Mouse (Mus musculus): ENCODE results near the gene Plch2. TPM values are rescaled to one million over a fixed set of nuclear protein-coding genes. Genes with fewer than 3 reads are reported as not detected.
"Not testable (repeated sequence)": the region's sequence is repeated elsewhere in the genome, so short reads cannot be mapped to it uniquely, and the experiment has no call there.

The Plch2 gene
- polyA plus RNA-seq, 1 experiment from 2014 or later = 0.30 TPM

- H3K27ac ChIP-seq (ENCODE audit: low read depth, low read length) = no peak overlapping the region
- no peaks in the 10 kb centered on the region for H3K27me3 ChIP-seq (ENCODE audit: control insufficient read depth, insufficient read depth, low read length)
- H3K9me3 ChIP-seq (replicated peaks; ENCODE audit: control insufficient read depth, low read length) = no peaks in the 10 kb centered on the region
- H3K9ac ChIP-seq (ENCODE audit: low read depth, low read length) = no peak overlapping the region
- 93% methylated on average over 6 of the region's 6 CpGs for WGBS (ENCODE audit: insufficient replicate concordance)
- H3K4me2 ChIP-seq = no peak overlapping the region
- no peak overlapping the region for H3K4me3 ChIP-seq (ENCODE audit: low read depth, low read length)
- peaks cover 36% of the 10 kb centered on the region for H3K36me3 ChIP-seq (ENCODE audit: control insufficient read depth, insufficient read depth, low read length)
- H3K4me1 ChIP-seq (ENCODE audit: control insufficient read depth, insufficient read depth, low read length) = peaks cover 9% of the 10 kb centered on the region; the same call in 1 of the 2 replicates
- no peak for ATAC-seq (replicated peaks; ENCODE audit: insufficient number of reproducible peaks, low FRiP score, low TSS enrichment)
These were observed 23.1 kb upstream of the Plch2 start for GRCm38 (mm10) chr4:155079666-155080065.

GRCm38 (mm10) chr4:155078808-155079207, 22.2 kb upstream of the Plch2 start:
- not testable (repeated sequence) for H3K27ac ChIP-seq (ENCODE audit: low read depth, low read length); H3K9me3 ChIP-seq (replicated peaks; ENCODE audit: control insufficient read depth, low read length); H3K4me1 ChIP-seq (ENCODE audit: control insufficient read depth, insufficient read depth, low read length); H3K9ac ChIP-seq (ENCODE audit: low read depth, low read length); ATAC-seq (replicated peaks; ENCODE audit: insufficient number of reproducible peaks, low FRiP score, low TSS enrichment); H3K27me3 ChIP-seq (ENCODE audit: control insufficient read depth, insufficient read depth, low read length); H3K4me3 ChIP-seq (ENCODE audit: low read depth, low read length); H3K4me2 ChIP-seq
- peaks cover 39% of the 10 kb centered on the region for H3K36me3 ChIP-seq (ENCODE audit: control insufficient read depth, insufficient read depth, low read length)
- WGBS (ENCODE audit: insufficient replicate concordance) = 82% methylated on average over 10 of the region's 10 CpGs

GRCm38 (mm10) chr4:155076677-155077076, 20.1 kb upstream of the Plch2 start:
- Histone ChIP-seq H3K4me2 (no peak overlapping the region), H3K9me3 (replicated peaks; ENCODE audit: control insufficient read depth, low read length) (no peaks in the 10 kb centered on the region), H3K27me3 (ENCODE audit: control insufficient read depth, insufficient read depth, low read length) (no peaks in the 10 kb centered on the region), H3K4me1 (ENCODE audit: control insufficient read depth, insufficient read depth, low read length) (no peaks in the 10 kb centered on the region), H3K27ac (ENCODE audit: low read depth, low read length) (no peak overlapping the region), H3K4me3 (ENCODE audit: low read depth, low read length) (no peak overlapping the region), H3K36me3 (ENCODE audit: control insufficient read depth, insufficient read depth, low read length) (peaks cover 55% of the 10 kb centered on the region), H3K9ac (ENCODE audit: low read depth, low read length) (no peak overlapping the region)
- no peak for ATAC-seq (replicated peaks; ENCODE audit: insufficient number of reproducible peaks, low FRiP score, low TSS enrichment)
- WGBS (ENCODE audit: insufficient replicate concordance) = 84% methylated on average over 9 of the region's 9 CpGs

- H3K4me2 ChIP-seq = no peak overlapping the region
- H3K4me3 ChIP-seq (ENCODE audit: low read depth, low read length) = no peak overlapping the region
- H3K4me1 ChIP-seq (ENCODE audit: control insufficient read depth, insufficient read depth, low read length) = no peaks in the 10 kb centered on the region
- 89% methylated on average over 2 of the region's 2 CpGs for WGBS (ENCODE audit: insufficient replicate concordance)
- H3K9ac ChIP-seq (ENCODE audit: low read depth, low read length) = no peak overlapping the region
- no peaks in the 10 kb centered on the region for H3K27me3 ChIP-seq (ENCODE audit: control insufficient read depth, insufficient read depth, low read length)
- H3K27ac ChIP-seq (ENCODE audit: low read depth, low read length) = no peak overlapping the region
- H3K36me3 ChIP-seq (ENCODE audit: control insufficient read depth, insufficient read depth, low read length) = peaks cover 59% of the 10 kb centered on the region
- H3K9me3 ChIP-seq (replicated peaks; ENCODE audit: control insufficient read depth, low read length) = no peaks in the 10 kb centered on the region
- no peak for ATAC-seq (replicated peaks; ENCODE audit: insufficient number of reproducible peaks, low FRiP score, low TSS enrichment)
These were observed 19.2 kb upstream of the Plch2 start for GRCm38 (mm10) chr4:155075813-155076212.

GRCm38 (mm10) chr4:155075137-155075536, 18.6 kb upstream of the Plch2 start:
- H3K27me3 ChIP-seq (ENCODE audit: control insufficient read depth, insufficient read depth, low read length) = no peaks in the 10 kb centered on the region
- no peak overlapping the region for H3K9ac ChIP-seq (ENCODE audit: low read depth, low read length)
- no peak for ATAC-seq (replicated peaks; ENCODE audit: insufficient number of reproducible peaks, low FRiP score, low TSS enrichment)
- H3K27ac ChIP-seq (ENCODE audit: low read depth, low read length) = no peak overlapping the region
- no peak overlapping the region for H3K4me3 ChIP-seq (ENCODE audit: low read depth, low read length)
- H3K4me1 ChIP-seq (ENCODE audit: control insufficient read depth, insufficient read depth, low read length) = no peaks in the 10 kb centered on the region
- H3K4me2 ChIP-seq = no peak overlapping the region
- 84% methylated on average over 9 of the region's 9 CpGs for WGBS (ENCODE audit: insufficient replicate concordance)
- H3K9me3 ChIP-seq (replicated peaks; ENCODE audit: control insufficient read depth, low read length) = no peaks in the 10 kb centered on the region
- peaks cover 60% of the 10 kb centered on the region for H3K36me3 ChIP-seq (ENCODE audit: control insufficient read depth, insufficient read depth, low read length)

GRCm38 (mm10) chr4:155074418-155074817, 17.8 kb upstream of the Plch2 start:
- WGBS (ENCODE audit: insufficient replicate concordance) = 86% methylated on average over 9 of the region's 9 CpGs
- Histone ChIP-seq H3K4me3 (ENCODE audit: low read depth, low read length) (no peak overlapping the region), H3K4me1 (ENCODE audit: control insufficient read depth, insufficient read depth, low read length) (no peaks in the 10 kb centered on the region), H3K27ac (ENCODE audit: low read depth, low read length) (no peak overlapping the region), H3K9ac (ENCODE audit: low read depth, low read length) (no peak overlapping the region), H3K4me2 (no peak overlapping the region), H3K27me3 (ENCODE audit: control insufficient read depth, insufficient read depth, low read length) (no peaks in the 10 kb centered on the region), H3K36me3 (ENCODE audit: control insufficient read depth, insufficient read depth, low read length) (peaks cover 62% of the 10 kb centered on the region), H3K9me3 (replicated peaks; ENCODE audit: control insufficient read depth, low read length) (no peaks in the 10 kb centered on the region)
- no peak for ATAC-seq (replicated peaks; ENCODE audit: insufficient number of reproducible peaks, low FRiP score, low TSS enrichment)

GRCm38 (mm10) chr4:155070921-155071320, 14.3 kb upstream of the Plch2 start:
- H3K36me3 ChIP-seq (ENCODE audit: control insufficient read depth, insufficient read depth, low read length) = peaks cover 56% of the 10 kb centered on the region
- no peak overlapping the region for H3K27ac ChIP-seq (ENCODE audit: low read depth, low read length)
- H3K9ac ChIP-seq (ENCODE audit: low read depth, low read length) = no peak overlapping the region
- peaks cover 16% of the 10 kb centered on the region for H3K4me1 ChIP-seq (ENCODE audit: control insufficient read depth, insufficient read depth, low read length)
- H3K4me2 ChIP-seq = no peak overlapping the region
- ATAC-seq (replicated peaks; ENCODE audit: insufficient number of reproducible peaks, low FRiP score, low TSS enrichment) = no peak
- H3K4me3 ChIP-seq (ENCODE audit: low read depth, low read length) = no peak overlapping the region
- H3K27me3 ChIP-seq (ENCODE audit: control insufficient read depth, insufficient read depth, low read length) = no peaks in the 10 kb centered on the region
- no peaks in the 10 kb centered on the region for H3K9me3 ChIP-seq (replicated peaks; ENCODE audit: control insufficient read depth, low read length)
- 94% methylated on average over 5 of the region's 5 CpGs for WGBS (ENCODE audit: insufficient replicate concordance)

- WGBS (ENCODE audit: insufficient replicate concordance) = 93% methylated on average over 13 of the region's 13 CpGs
- ATAC-seq (replicated peaks; ENCODE audit: insufficient number of reproducible peaks, low FRiP score, low TSS enrichment) = no peak
- no peaks in the 10 kb centered on the region for H3K27me3 ChIP-seq (ENCODE audit: control insufficient read depth, insufficient read depth, low read length)
- no peak overlapping the region for H3K9ac ChIP-seq (ENCODE audit: low read depth, low read length)
- H3K9me3 ChIP-seq (replicated peaks; ENCODE audit: control insufficient read depth, low read length) = no peaks in the 10 kb centered on the region
- H3K4me1 ChIP-seq (ENCODE audit: control insufficient read depth, insufficient read depth, low read length) = peaks cover 16% of the 10 kb centered on the region
- H3K4me3 ChIP-seq (ENCODE audit: low read depth, low read length) = no peak overlapping the region
- peaks cover 49% of the 10 kb centered on the region for H3K36me3 ChIP-seq (ENCODE audit: control insufficient read depth, insufficient read depth, low read length)
- no peak overlapping the region for H3K27ac ChIP-seq (ENCODE audit: low read depth, low read length)
- H3K4me2 ChIP-seq = no peak overlapping the region
These were observed 13.6 kb upstream of the Plch2 start for GRCm38 (mm10) chr4:155070199-155070598.

GRCm38 (mm10) chr4:155069191-155069590, 12.6 kb upstream of the Plch2 start:
- 85% methylated on average over 6 of the region's 6 CpGs for WGBS (ENCODE audit: insufficient replicate concordance)
- Histone ChIP-seq H3K36me3 (ENCODE audit: control insufficient read depth, insufficient read depth, low read length) (peaks cover 44% of the 10 kb centered on the region), H3K4me1 (ENCODE audit: control insufficient read depth, insufficient read depth, low read length) (peaks cover 16% of the 10 kb centered on the region), H3K27ac (ENCODE audit: low read depth, low read length) (no peak overlapping the region), H3K9me3 (replicated peaks; ENCODE audit: control insufficient read depth, low read length) (no peaks in the 10 kb centered on the region), H3K9ac (ENCODE audit: low read depth, low read length) (no peak overlapping the region), H3K4me3 (ENCODE audit: low read depth, low read length) (no peak overlapping the region), H3K27me3 (ENCODE audit: control insufficient read depth, insufficient read depth, low read length) (no peaks in the 10 kb centered on the region), H3K4me2 (no peak overlapping the region)
- no peak for ATAC-seq (replicated peaks; ENCODE audit: insufficient number of reproducible peaks, low FRiP score, low TSS enrichment)

Data from heart, embryonic 11.5 days (tissue).